Mouse (Mus musculus): ENCODE results near the gene Fam173a. TPM values are rescaled to one million over a fixed set of nuclear protein-coding genes. Genes with fewer than 3 reads are reported as not detected.

Gene Fam173a
- polyA plus RNA-seq, 1 experiment from 2014 or later, result 95.7 TPM

DNA sequence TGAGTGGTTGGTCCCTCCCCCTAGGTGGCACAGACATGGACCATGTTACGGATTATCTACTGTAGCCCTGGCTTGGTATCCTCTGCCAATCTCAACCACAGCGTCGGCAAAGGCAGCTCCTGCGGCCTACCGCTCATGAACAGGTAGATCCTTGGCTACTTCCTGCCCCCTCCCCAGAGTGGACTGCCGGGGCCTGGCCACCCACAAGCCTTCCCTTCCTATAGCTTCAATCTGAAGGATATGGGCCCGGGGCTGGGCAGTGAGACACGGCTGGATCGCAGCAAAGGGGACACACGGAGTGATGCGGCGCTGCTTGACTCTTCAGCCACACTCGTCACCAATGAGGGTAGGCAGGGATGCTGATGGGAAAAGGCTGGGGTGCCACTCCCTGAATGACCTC is 34.3 kb upstream of the Fam173a start:
- no peaks in the 10 kb centered on the region for H3K27me3 ChIP-seq

GRCm38 (mm10) chr17:25825984-25826570 is 33.4 kb upstream of the Fam173a start:
- peaks cover 24% of the 10 kb centered on the region for H3K36me3 ChIP-seq
- no peak overlapping the region for H3K27ac ChIP-seq (replicated peaks)
- H3K27me3 ChIP-seq, result no peaks in the 10 kb centered on the region
- H3K4me1 ChIP-seq (replicated peaks), result peaks cover 75% of the 10 kb centered on the region
- WGBS, result 96% methylated on average over 27 of the region's 27 CpGs
- ATAC-seq (ENCODE audit: low FRiP score, low read depth), result no peak
- no peaks in the 10 kb centered on the region for H3K9me3 ChIP-seq
- no peak overlapping the region for H3K4me3 ChIP-seq
- H3K9ac ChIP-seq, result no peak overlapping the region
- no peak overlapping the region for H3K4me2 ChIP-seq

More for the DNA sequence above, 34.3 kb upstream of the Fam173a start:
- ATAC-seq (ENCODE audit: low FRiP score, low read depth), result no peak
- Histone ChIP-seq H3K4me1 (replicated peaks) (peaks cover 84% of the 10 kb centered on the region), H3K27ac (replicated peaks) (no peak overlapping the region), H3K4me2 (no peak overlapping the region), H3K36me3 (peaks cover 28% of the 10 kb centered on the region), H3K9me3 (no peaks in the 10 kb centered on the region), H3K4me3 (no peak overlapping the region), H3K9ac (no peak overlapping the region)
- WGBS, result 95% methylated on average over 13 of the region's 13 CpGs

DNA sequence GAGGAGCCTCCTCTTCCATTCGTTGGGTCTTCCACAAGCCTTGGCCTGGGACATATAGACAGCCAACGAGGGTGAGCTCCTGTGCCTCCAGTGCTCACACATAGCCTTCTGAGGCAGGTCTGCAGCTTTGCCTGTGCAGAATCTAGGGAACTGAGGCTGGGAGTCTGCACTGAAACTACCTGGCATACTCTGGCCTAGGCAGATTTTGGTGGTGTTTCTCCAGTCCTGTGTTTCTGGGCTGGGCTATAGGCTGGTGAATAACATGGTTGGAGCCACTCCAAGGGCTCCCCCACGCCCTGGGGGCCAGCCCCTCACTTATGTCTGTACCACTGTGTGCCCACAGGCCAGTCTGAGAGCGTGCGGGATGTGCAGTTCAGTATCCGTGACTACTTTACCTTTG is 32.6 kb upstream of the Fam173a start:
- no peak for ATAC-seq (ENCODE audit: low FRiP score, low read depth)
- H3K9me3 ChIP-seq, result no peaks in the 10 kb centered on the region
- H3K4me2 ChIP-seq, result peak overlapping the region; percentile 91
- H3K27me3 ChIP-seq, result no peaks in the 10 kb centered on the region
- no peak overlapping the region for H3K9ac ChIP-seq
- H3K4me1 ChIP-seq (replicated peaks), result peaks cover 67% of the 10 kb centered on the region
- H3K4me3 ChIP-seq, result no peak overlapping the region
- WGBS, result 92% methylated on average over 6 of the region's 6 CpGs
- no peak overlapping the region for H3K27ac ChIP-seq (replicated peaks)
- peaks cover 16% of the 10 kb centered on the region for H3K36me3 ChIP-seq

DNA sequence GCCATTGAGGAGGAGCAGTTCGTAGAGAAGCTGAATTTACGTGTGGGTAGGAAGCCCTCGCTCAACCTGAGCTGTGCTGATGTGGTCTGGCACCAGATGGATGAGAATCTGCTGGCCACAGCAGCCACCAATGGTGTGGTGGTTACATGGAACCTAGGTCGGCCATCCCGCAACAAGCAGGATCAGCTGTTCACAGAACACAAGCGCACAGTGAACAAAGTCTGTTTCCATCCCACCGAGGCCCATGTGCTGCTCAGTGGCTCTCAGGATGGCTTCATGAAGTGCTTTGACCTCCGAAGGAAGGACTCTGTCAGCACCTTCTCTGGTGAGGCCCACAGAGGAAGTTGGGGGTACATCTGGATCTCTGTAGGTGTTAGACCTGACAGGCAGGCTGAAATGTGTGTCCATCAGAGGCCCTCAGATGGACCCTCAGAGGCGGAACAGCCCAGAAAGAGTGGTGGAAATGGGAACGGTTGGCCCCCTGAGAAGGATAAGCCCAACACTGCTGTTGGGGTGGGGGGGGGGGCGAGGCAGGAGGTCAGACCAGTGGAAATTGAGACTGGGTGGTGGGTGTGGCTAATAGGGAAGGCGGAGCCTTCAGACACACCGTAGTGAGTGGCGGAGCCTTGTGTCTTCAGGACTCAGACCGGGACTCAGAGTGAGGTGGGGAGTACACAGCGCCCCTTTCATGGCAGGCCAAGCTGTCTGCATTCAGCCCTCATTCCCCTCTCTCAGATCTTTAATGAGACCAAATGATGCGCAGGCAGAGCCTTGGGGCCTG is 31.9 kb upstream of the Fam173a start:
- Histone ChIP-seq H3K4me2 (peak overlapping the region; percentile 91), H3K27ac (replicated peaks) (no peak overlapping the region), H3K4me1 (replicated peaks) (peaks cover 60% of the 10 kb centered on the region), H3K27me3 (no peaks in the 10 kb centered on the region), H3K9me3 (no peaks in the 10 kb centered on the region), H3K9ac (peak overlapping the region; percentile 73), H3K4me3 (peak overlapping the region; percentile 57), H3K36me3 (peaks cover 19% of the 10 kb centered on the region)
- WGBS, result 81% methylated on average over 16 of the region's 17 CpGs
- no peak for ATAC-seq (ENCODE audit: low FRiP score, low read depth)

- Histone ChIP-seq H3K27me3 (no peaks in the 10 kb centered on the region; the same call in 1 of the 2 replicates), H3K36me3 (peaks cover 22% of the 10 kb centered on the region), H3K27ac (replicated peaks) (peak within 1 kb of the TSS; percentile 68), H3K9me3 (no peaks in the 10 kb centered on the region), H3K9ac (peak within 1 kb of the TSS; percentile 73), H3K4me1 (replicated peaks) (peaks cover 53% of the 10 kb centered on the region), H3K4me2 (peak within 1 kb of the TSS; percentile 91), H3K4me3 (peak within 1 kb of the TSS; percentile 57)
- under 1% methylated on average over 18 of the region's 18 CpGs for WGBS
- peak; percentile 55 for ATAC-seq (ENCODE audit: low FRiP score, low read depth)
Observed at GRCm38 (mm10) chr17:25823452-25823851, 30.8 kb upstream of the Fam173a start, which contains the start of gene Wdr24. TSS of gene Wdr24 (plus strand) at chr17:25823627.

DNA sequence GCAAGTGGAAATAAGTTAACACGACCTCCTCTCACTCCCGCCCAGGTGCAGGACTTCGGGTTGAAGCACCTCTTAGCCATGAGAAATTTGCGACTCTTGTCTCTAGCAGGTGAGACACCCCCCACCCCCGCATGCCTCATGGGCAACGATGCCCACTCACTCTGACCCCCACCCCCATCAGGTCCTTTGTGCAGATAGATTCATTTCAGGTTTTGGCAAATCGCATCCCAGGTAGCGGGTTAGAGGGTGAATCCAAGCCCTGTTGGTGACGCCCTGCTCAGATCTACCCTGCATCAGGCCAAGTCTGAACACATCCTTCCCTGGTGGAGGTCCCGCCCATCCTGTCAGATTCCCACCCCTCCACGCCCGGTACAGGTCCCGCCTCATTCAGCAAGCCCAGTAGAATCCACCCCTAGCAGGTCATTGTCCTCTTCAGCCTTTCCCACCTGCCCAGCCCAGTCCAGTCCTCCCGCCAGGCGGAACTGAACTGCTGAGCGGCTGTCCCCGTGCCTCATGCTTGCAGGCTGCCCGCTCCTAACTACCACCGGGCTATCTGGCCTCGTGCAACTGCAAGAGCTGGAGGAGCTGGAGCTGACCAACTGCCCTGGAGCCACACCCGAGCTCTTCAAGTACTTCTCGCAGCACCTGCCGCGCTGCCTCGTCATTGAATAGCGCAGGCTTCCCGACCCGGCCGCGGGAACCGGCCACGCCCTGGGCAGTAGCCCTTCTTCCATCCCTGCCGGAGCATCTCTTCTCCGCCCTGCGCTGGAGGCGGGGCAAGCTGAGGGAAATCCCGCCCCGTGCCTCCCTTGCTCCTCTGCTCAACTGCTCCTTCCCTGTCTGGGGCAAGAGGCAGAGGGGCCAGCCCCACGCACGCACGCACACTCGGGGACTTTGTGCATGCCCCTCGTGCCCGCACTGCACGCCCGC is 26.4 kb upstream of the Fam173a start:
- no peaks in the 10 kb centered on the region for H3K9me3 ChIP-seq
- H3K4me1 ChIP-seq (replicated peaks), result peaks cover 10% of the 10 kb centered on the region
- H3K27ac ChIP-seq (replicated peaks), result no peak overlapping the region
- peaks cover 12% of the 10 kb centered on the region for H3K27me3 ChIP-seq
- H3K4me2 ChIP-seq, result no peak overlapping the region
- peaks cover 28% of the 10 kb centered on the region for H3K36me3 ChIP-seq
- no peak for ATAC-seq (ENCODE audit: low FRiP score, low read depth)
- no peak overlapping the region for H3K9ac ChIP-seq
- no peak overlapping the region for H3K4me3 ChIP-seq
- WGBS, result 10% methylated on average over 46 of the region's 46 CpGs

- Histone ChIP-seq H3K4me3 (no peak overlapping the region), H3K4me1 (replicated peaks) (peaks cover 14% of the 10 kb centered on the region), H3K9me3 (no peaks in the 10 kb centered on the region), H3K9ac (no peak overlapping the region), H3K4me2 (no peak overlapping the region), H3K36me3 (peaks cover 28% of the 10 kb centered on the region), H3K27me3 (peaks cover 12% of the 10 kb centered on the region), H3K27ac (replicated peaks) (no peak overlapping the region)
- ATAC-seq (ENCODE audit: low FRiP score, low read depth), result no peak
- 88% methylated on average over 11 of the region's 11 CpGs for WGBS
Observed at GRCm38 (mm10) chr17:25817662-25818061, 25.0 kb upstream of the Fam173a start.

GRCm38 (mm10) chr17:25813471-25813870 is 20.8 kb upstream of the Fam173a start:
- H3K4me1 ChIP-seq (replicated peaks), result peaks cover 42% of the 10 kb centered on the region
- H3K27me3 ChIP-seq, result peaks cover 12% of the 10 kb centered on the region
- H3K4me3 ChIP-seq, result peak overlapping the region; percentile 13; the same call in 1 of the 2 replicates
- ATAC-seq (ENCODE audit: low FRiP score, low read depth), result no peak
- no peaks in the 10 kb centered on the region for H3K9me3 ChIP-seq
- WGBS, result 1% methylated on average over 20 of the region's 20 CpGs
- peak overlapping the region; percentile 11; the same call in 1 of the 2 replicates for H3K9ac ChIP-seq
- peaks cover 19% of the 10 kb centered on the region for H3K36me3 ChIP-seq
- H3K27ac ChIP-seq (replicated peaks), result no peak overlapping the region
- H3K4me2 ChIP-seq, result peak overlapping the region; percentile 40

DNA sequence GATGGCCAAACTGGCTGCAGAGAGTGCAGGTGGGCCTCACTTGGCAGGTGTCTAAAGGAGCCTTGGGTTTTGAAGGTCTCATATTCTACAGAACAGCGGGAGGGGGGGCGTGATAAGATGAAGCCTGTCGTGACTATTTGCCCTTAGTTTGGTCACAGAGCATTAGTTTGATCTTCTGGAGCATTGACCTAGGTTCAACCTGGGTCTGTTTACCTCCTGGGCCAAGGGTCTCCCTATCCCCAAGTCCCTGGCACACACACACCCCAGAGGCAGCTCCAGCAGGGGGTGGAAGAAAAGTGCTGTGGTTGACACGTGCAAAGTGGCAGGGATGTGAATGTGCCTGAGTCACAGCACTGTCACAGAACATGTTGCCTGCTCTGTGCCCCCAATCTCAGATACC is 18.2 kb upstream of the Fam173a start:
- Histone ChIP-seq H3K4me2 (peak overlapping the region; percentile 97), H3K4me1 (replicated peaks) (peaks cover 49% of the 10 kb centered on the region), H3K36me3 (no peaks in the 10 kb centered on the region), H3K9ac (peak overlapping the region; percentile 99; the same call in 1 of the 2 replicates), H3K27ac (replicated peaks) (no peak overlapping the region), H3K4me3 (peak overlapping the region; percentile 93), H3K27me3 (no peaks in the 10 kb centered on the region), H3K9me3 (no peaks in the 10 kb centered on the region)
- 74% methylated on average over 4 of the region's 4 CpGs for WGBS
- no peak for ATAC-seq (ENCODE audit: low FRiP score, low read depth)

DNA sequence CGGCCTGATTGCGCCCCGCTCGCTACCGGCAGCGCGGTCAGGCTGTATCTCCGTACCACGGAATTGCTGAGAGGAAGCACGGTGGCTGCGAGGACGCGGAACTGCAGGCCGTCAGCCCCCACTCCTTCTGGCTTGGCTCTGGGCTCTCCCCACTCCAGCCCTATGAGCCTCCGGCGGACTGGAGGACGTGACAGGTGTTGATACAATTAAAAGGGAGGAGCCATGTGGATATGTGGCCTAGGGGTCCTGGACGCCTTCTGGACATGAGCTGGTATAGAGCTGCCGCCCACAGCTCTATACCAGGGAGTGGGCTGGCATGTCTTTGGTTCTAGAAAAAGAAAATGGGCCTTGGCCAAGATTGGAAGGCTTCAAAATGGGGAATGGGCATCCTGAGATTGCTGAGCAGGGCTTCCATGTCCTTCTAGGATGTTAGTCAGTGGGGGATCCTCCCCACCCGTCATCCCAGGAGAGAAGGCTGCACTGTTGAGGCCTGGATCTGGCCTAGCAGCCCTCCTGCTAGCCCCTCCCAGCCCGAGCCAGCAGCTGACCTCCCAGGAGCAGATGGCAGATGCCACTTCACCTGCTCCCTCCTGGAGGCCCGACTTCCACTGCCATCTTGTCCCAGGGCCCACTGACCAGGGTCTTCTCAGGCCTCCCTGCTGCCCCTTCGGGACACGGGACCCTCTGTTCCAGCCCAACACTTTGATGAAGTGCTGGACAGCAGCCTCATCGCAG is 17.1 kb upstream of the Fam173a start:
- no peaks in the 10 kb centered on the region for H3K27me3 ChIP-seq
- H3K4me1 ChIP-seq (replicated peaks), result peaks cover 49% of the 10 kb centered on the region
- H3K4me3 ChIP-seq, result peak overlapping the region; percentile 93
- H3K36me3 ChIP-seq, result no peaks in the 10 kb centered on the region
- H3K27ac ChIP-seq (replicated peaks), result peak overlapping the region; percentile 99
- ATAC-seq (ENCODE audit: low FRiP score, low read depth), result peak; percentile 46
- H3K9me3 ChIP-seq, result no peaks in the 10 kb centered on the region
- peak overlapping the region; percentile 97 for H3K4me2 ChIP-seq
- peak overlapping the region; percentile 99 for H3K9ac ChIP-seq
- WGBS, result 5% methylated on average over 25 of the region's 25 CpGs

All from hindbrain, embryonic 15.5 days (tissue).